Mouse (Mus musculus) spleen, adult 2 months (tissue): ENCODE data around the gene Zcchc2. TPM values are rescaled to one million over a fixed set of nuclear protein-coding genes. Genes with fewer than 3 reads are reported as not detected.
A peak's percentile ranks its signal among the peaks of the same experiment; 100 is the strongest.

ENCODE experiments used
- DNase-seq, 2 experiments: peaks; one replicate each; pipeline versions ENCODE4 v3.0.0 to v3.0.0-alpha.2; 2012 to 2021; ENCODE audit warnings: low spot score in 2 of 2, low read depth in 1 of 2
- H3K27ac ChIP-seq: fragments of 200-500 bp; 2 replicates; pipeline ENCODE4 v1.5.1; 2012; ENCODE audit warnings: low read length, inconsistent platforms; ENCODE audit not compliant: insufficient read depth
- H3K27me3 ChIP-seq: fragments of 200-500 bp; 2 replicates; pipeline ENCODE4 v1.6.1; 2012; ENCODE audit warnings: mild to moderate bottlenecking, moderate library complexity, low read length, inconsistent platforms; ENCODE audit not compliant: control insufficient read depth, insufficient read depth
- H3K36me3 ChIP-seq: fragments of 200-500 bp; 2 replicates; pipeline ENCODE4 v1.6.1; 2012; ENCODE audit warnings: mild to moderate bottlenecking, low read length, inconsistent platforms; ENCODE audit not compliant: control insufficient read depth, insufficient read depth
- H3K4me1 ChIP-seq: fragments of 200-500 bp; 2 replicates; pipeline ENCODE4 v1.6.1; 2011; ENCODE audit warnings: inconsistent platforms; ENCODE audit not compliant: control insufficient read depth, insufficient read depth, insufficient read length
- H3K4me3 ChIP-seq: fragments of 200-500 bp; 2 replicates; pipeline ENCODE4 v1.5.1; 2011; ENCODE audit warnings: mild to moderate bottlenecking, inconsistent platforms; ENCODE audit not compliant: insufficient read depth, insufficient read length; ENCODE audit errors: extremely low read depth
- CTCF ChIP-seq: fragments of 200-500 bp; IDR thresholded peaks from 2 replicates; pipeline ENCODE4 v1.5.1; 2011; ENCODE audit warnings: mild to moderate bottlenecking, inconsistent platforms; ENCODE audit not compliant: insufficient read depth, insufficient read length, insufficient replicate concordance; ENCODE audit errors: extremely low read depth
- POLR2A ChIP-seq: fragments of 200-500 bp; IDR thresholded peaks from 2 replicates; pipeline ENCODE4 v1.6.1; 2011; ENCODE audit warnings: low read depth, low read length, inconsistent platforms
- WGBS: fragments of 180-500 bp; shearing (Covaris S2); methylation state at CpG from one replicate; pipeline ENCODE4 v1.1.7; 2018; 5-methylcytosine and 5-hydroxymethylcytosine counted together
- polyA plus RNA-seq: library from polyadenylated mRNA; depleted of rRNA; stranded (reverse); fragments of >200 nt; gene quantifications from 2 replicates; pipeline ENCODE4 v1.2.3, GENCODE M21; 2012

The Zcchc2 gene
- polyA plus RNA-seq, 1 experiment = 16.9 TPM

GRCm38 (mm10) chr1:105995966-105996365 is 5.8 kb downstream of the Zcchc2 start:
- H3K27me3 ChIP-seq = no peaks in the 10 kb centered on the region
- 23% methylated on average over 2 of the region's 2 CpGs for WGBS
- H3K4me1 ChIP-seq = peaks cover 14% of the 10 kb centered on the region
- TF ChIP-seq POLR2A (no peak), CTCF (no peak)
- no peaks in the 10 kb centered on the region for H3K36me3 ChIP-seq
- 0 out of 2 replicates have a peak overlapping the region, but pooled peaks have one; percentile 7 for H3K27ac ChIP-seq
- no peak for DNase-seq
- no peak overlapping the region for H3K4me3 ChIP-seq

- no peak overlapping the region for H3K4me3 ChIP-seq
- DNase-seq = no peak
- WGBS = 33% methylated on average over 3 of the region's 3 CpGs
Observed at GRCm38 (mm10) chr1:105997282-105997681, 7.1 kb downstream of the Zcchc2 start.

GRCm38 (mm10) chr1:105999802-106000201 is 9.6 kb downstream of the Zcchc2 start:
- H3K4me3 ChIP-seq = no peak overlapping the region
- WGBS = 95% methylated on average over 2 of the region's 2 CpGs
- H3K27me3 ChIP-seq = no peaks in the 10 kb centered on the region

More at GRCm38 (mm10) chr1:105997282-105997681, 7.1 kb downstream of the Zcchc2 start:
- H3K36me3 ChIP-seq = no peaks in the 10 kb centered on the region
- peaks cover 14% of the 10 kb centered on the region for H3K4me1 ChIP-seq
- no peaks in the 10 kb centered on the region for H3K27me3 ChIP-seq
- TF ChIP-seq CTCF = no peak
- no peak for TF ChIP-seq POLR2A
- H3K27ac ChIP-seq = no peak overlapping the region

GRCm38 (mm10) chr1:106007581-106007980 is 17.4 kb downstream of the Zcchc2 start:
- TF ChIP-seq CTCF (no peak), POLR2A (no peak)
- no peak for DNase-seq
- no peaks in the 10 kb centered on the region for H3K4me1 ChIP-seq
- no peak overlapping the region for H3K4me3 ChIP-seq
- WGBS = 92% methylated on average over 1 of the region's 1 CpGs
- H3K27ac ChIP-seq = no peak overlapping the region
- H3K27me3 ChIP-seq = no peaks in the 10 kb centered on the region
- H3K36me3 ChIP-seq = peaks cover 46% of the 10 kb centered on the region

More at GRCm38 (mm10) chr1:105999802-106000201, 9.6 kb downstream of the Zcchc2 start:
- TF ChIP-seq POLR2A (no peak), CTCF (no peak)
- H3K36me3 ChIP-seq = peaks cover 11% of the 10 kb centered on the region
- no peak overlapping the region for H3K27ac ChIP-seq
- H3K4me1 ChIP-seq = peaks cover 9% of the 10 kb centered on the region
- no peak for DNase-seq

GRCm38 (mm10) chr1:106011097-106011496 is 20.9 kb downstream of the Zcchc2 start:
- Histone ChIP-seq H3K36me3 (peaks cover 38% of the 10 kb centered on the region), H3K27ac (no peak overlapping the region), H3K4me1 (no peaks in the 10 kb centered on the region), H3K4me3 (no peak overlapping the region), H3K27me3 (no peaks in the 10 kb centered on the region)
- no peak for TF ChIP-seq POLR2A
- TF ChIP-seq CTCF = no peak
- DNase-seq = no peak
- 86% methylated on average over 7 of the region's 7 CpGs for WGBS

GRCm38 (mm10) chr1:106013759-106014158 is 23.6 kb downstream of the Zcchc2 start:
- peaks cover 40% of the 10 kb centered on the region for H3K36me3 ChIP-seq
- DNase-seq = no peak
- WGBS = 91% methylated on average over 2 of the region's 2 CpGs
- no peak for TF ChIP-seq POLR2A
- H3K4me3 ChIP-seq = no peak overlapping the region
- H3K4me1 ChIP-seq = no peaks in the 10 kb centered on the region
- no peak overlapping the region for H3K27ac ChIP-seq
- H3K27me3 ChIP-seq = no peaks in the 10 kb centered on the region

- no peaks in the 10 kb centered on the region for H3K27me3 ChIP-seq
- no peaks in the 10 kb centered on the region for H3K4me1 ChIP-seq
- DNase-seq = no peak
- TF ChIP-seq CTCF (no peak), POLR2A (no peak)
- no peak overlapping the region for H3K27ac ChIP-seq
- H3K36me3 ChIP-seq = peaks cover 39% of the 10 kb centered on the region
- 81% methylated on average over 6 of the region's 6 CpGs for WGBS
- no peak overlapping the region for H3K4me3 ChIP-seq
Observed at GRCm38 (mm10) chr1:106016262-106016661, 26.1 kb downstream of the Zcchc2 start.
